Mouse (Mus musculus) mature B cell (primary cell): Measurements from ENCODE around the gene Slc30a9.

Experiments used
- in situ Hi-C: fragments of 300-500 bp; cut with MboI; formaldehyde crosslinking; loops from 2 replicates; pipeline ENCODE4 v1.14.3; 2019

Gene Slc30a9

GRCm38 (mm10) chr5:67312522-67312851 lies 5.7 kb downstream of the Slc30a9 start:
- in situ Hi-C loops, result no loop called here

GRCm38 (mm10) chr5:67321656-67322268 lies 15.0 kb downstream of the Slc30a9 start:
- in situ Hi-C loops, result no loop called here

GRCm38 (mm10) chr5:67324032-67324431 lies 17.3 kb downstream of the Slc30a9 start:
- in situ Hi-C loops, result no loop called here

GRCm38 (mm10) chr5:67340811-67341210 lies 34.1 kb downstream of the Slc30a9 start:
- in situ Hi-C loops, result no loop called here

- in situ Hi-C loops, result no loop called here
Observed at GRCm38 (mm10) chr5:67347060-67347459, 40.3 kb downstream of the Slc30a9 start.

- in situ Hi-C loops, result no loop called here
Observed at GRCm38 (mm10) chr5:67348949-67349348, 42.2 kb downstream of the Slc30a9 start.

GRCm38 (mm10) chr5:67362316-67362715 lies 55.6 kb downstream of the Slc30a9 start:
- in situ Hi-C loops, result no loop called here

GRCm38 (mm10) chr5:67362931-67363330 lies 56.2 kb downstream of the Slc30a9 start:
- in situ Hi-C loops, result no loop called here

GRCm38 (mm10) chr5:67377044-67377621 lies 70.4 kb downstream of the Slc30a9 start:
- in situ Hi-C loops, result no loop called here

GRCm38 (mm10) chr5:67381690-67382089 lies 74.9 kb downstream of the Slc30a9 start:
- in situ Hi-C loops, result no loop called here

- in situ Hi-C loops, result no loop called here
Observed at GRCm38 (mm10) chr5:67382556-67382955, 75.8 kb downstream of the Slc30a9 start.

- in situ Hi-C loops, result no loop called here
Observed at GRCm38 (mm10) chr5:67393951-67394350, 87.2 kb downstream of the Slc30a9 start.

GRCm38 (mm10) chr5:67395211-67395851 lies 88.6 kb downstream of the Slc30a9 start:
- in situ Hi-C loops, result no loop called here

GRCm38 (mm10) chr5:67397186-67397585 lies 90.4 kb downstream of the Slc30a9 start:
- in situ Hi-C loops, result no loop called here

GRCm38 (mm10) chr5:67399876-67400607 lies 93.3 kb downstream of the Slc30a9 start:
- in situ Hi-C loops, result no loop called here

- in situ Hi-C loops, result no loop called here
Observed at GRCm38 (mm10) chr5:67400608-67401480, 94.1 kb downstream of the Slc30a9 start.

- in situ Hi-C loops, result no loop called here
Observed at GRCm38 (mm10) chr5:67401612-67402011, 94.9 kb downstream of the Slc30a9 start.

- in situ Hi-C loops, result no loop called here
Observed at GRCm38 (mm10) chr5:67404380-67404779, 97.6 kb downstream of the Slc30a9 start.

- in situ Hi-C loops, result no loop called here
Observed at GRCm38 (mm10) chr5:67404919-67405318, 98.2 kb downstream of the Slc30a9 start.
